Mouse (Mus musculus) liver, embryonic 12.5 days (tissue): ENCODE results near the gene Mlxip. TPM values are rescaled to one million over a fixed set of nuclear protein-coding genes. Genes with fewer than 3 reads are reported as not detected.

Experiments used
- ATAC-seq: fragments of 200-750 bp; cut with Nextera tagmentation; 2 replicates; pipeline ENCODE4 v1.8.0; 2017; ENCODE audit warnings: moderate number of reproducible peaks, mild to moderate bottlenecking, moderate library complexity
- H3K27ac ChIP-seq: fragments of 300-500 bp; sonication (generic); 2 replicates; pipeline ENCODE4 v1.5.1; 2016; ENCODE audit warnings: mild to moderate bottlenecking
- H3K27me3 ChIP-seq: fragments of 300-500 bp; sonication (generic); replicated peaks from 2 replicates; pipeline ENCODE4 v1.6.1; 2016; ENCODE audit warnings: mild to moderate bottlenecking, moderate library complexity
- H3K36me3 ChIP-seq: fragments of 300-500 bp; sonication (generic); 2 replicates; pipeline ENCODE4 v1.6.1; 2016; ENCODE audit warnings: mild to moderate bottlenecking, moderate library complexity
- H3K4me1 ChIP-seq: fragments of 300-500 bp; sonication (generic); 2 replicates; pipeline ENCODE4 v1.6.1; 2016
- H3K4me2 ChIP-seq: fragments of 300-500 bp; sonication (generic); 2 replicates; pipeline ENCODE4 v1.6.1; 2016; ENCODE audit warnings: mild to moderate bottlenecking, moderate library complexity
- H3K4me3 ChIP-seq: fragments of 300-500 bp; sonication (generic); 2 replicates; pipeline ENCODE4 v1.5.1; 2016; ENCODE audit warnings: mild to moderate bottlenecking, moderate library complexity
- H3K9ac ChIP-seq: fragments of 300-500 bp; sonication (generic); 2 replicates; pipeline ENCODE4 v1.6.1; 2016; ENCODE audit warnings: mild to moderate bottlenecking, moderate library complexity
- H3K9me3 ChIP-seq: fragments of 300-500 bp; sonication (generic); replicated peaks from 2 replicates; pipeline ENCODE4 v1.6.1; 2016; ENCODE audit warnings: mild to moderate bottlenecking, moderate library complexity
- WGBS: fragments of 180-500 bp; shearing (Covaris S2); methylation state at CpG from one replicate; pipeline ENCODE4 v1.1.7; 2016; ENCODE audit not compliant: insufficient replicate concordance; 5-methylcytosine and 5-hydroxymethylcytosine counted together
- polyA plus RNA-seq: library from polyadenylated mRNA; unstranded; fragments of >200 nt; fragmentation: Nextera tagmentation; extraction: Ambion mirVana; gene quantifications from 2 replicates; pipeline ENCODE4 v1.2.1, GENCODE M21; 2016

Mlxip gene
- polyA plus RNA-seq: 6.7 and 7.0 TPM in 2 replicates

DNA sequence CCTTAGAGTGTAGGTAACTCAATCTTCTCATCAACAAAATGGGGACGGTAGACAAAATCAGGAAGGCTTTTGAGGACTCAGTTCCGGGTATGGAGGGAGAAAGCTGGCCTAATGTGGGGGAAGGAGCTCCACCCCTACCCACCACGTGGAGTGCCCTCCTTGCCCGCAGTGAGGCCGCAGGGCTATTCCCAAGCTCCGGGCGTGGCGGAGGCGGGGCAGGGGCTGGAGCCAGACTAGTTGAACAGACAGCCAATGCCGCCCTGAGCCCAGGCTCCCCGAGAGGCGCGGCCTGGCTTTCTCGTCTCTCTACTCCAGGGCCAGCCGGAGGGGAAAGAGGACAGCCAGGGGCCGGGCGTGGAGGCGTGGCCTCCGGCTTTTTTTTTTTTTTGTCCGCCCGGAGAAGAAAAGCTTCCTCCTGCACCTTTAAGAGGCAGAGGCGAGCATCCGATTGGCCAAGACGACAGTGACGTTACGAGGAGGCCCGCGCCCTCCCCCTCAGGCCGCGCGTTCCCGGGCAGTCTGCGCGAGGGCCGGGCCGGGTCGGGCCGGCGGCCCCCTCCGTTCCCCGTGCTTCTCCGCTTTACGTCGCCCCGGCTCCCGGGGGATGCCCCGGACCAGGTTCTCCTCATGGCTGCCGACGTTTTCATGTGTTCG is at the start of gene Mlxip:
Gene Mlxip (plus strand): TSS at position 496 of the 654 bp plus-strand sequence.
- Histone ChIP-seq H3K4me2 (peak within 1 kb of the TSS; percentile 98), H3K9ac (peak within 1 kb of the TSS; percentile 88), H3K36me3 (no peaks in the 10 kb centered on the region), H3K4me1 (peaks cover 54% of the 10 kb centered on the region), H3K9me3 (no peaks in the 10 kb centered on the region), H3K27ac (peak within 1 kb of the TSS; percentile 74), H3K4me3 (peak within 1 kb of the TSS; percentile 77), H3K27me3 (no peaks in the 10 kb centered on the region)
- peak; percentile 94 for ATAC-seq
- WGBS: under 1% methylated on average over 50 of the region's 50 CpGs

DNA sequence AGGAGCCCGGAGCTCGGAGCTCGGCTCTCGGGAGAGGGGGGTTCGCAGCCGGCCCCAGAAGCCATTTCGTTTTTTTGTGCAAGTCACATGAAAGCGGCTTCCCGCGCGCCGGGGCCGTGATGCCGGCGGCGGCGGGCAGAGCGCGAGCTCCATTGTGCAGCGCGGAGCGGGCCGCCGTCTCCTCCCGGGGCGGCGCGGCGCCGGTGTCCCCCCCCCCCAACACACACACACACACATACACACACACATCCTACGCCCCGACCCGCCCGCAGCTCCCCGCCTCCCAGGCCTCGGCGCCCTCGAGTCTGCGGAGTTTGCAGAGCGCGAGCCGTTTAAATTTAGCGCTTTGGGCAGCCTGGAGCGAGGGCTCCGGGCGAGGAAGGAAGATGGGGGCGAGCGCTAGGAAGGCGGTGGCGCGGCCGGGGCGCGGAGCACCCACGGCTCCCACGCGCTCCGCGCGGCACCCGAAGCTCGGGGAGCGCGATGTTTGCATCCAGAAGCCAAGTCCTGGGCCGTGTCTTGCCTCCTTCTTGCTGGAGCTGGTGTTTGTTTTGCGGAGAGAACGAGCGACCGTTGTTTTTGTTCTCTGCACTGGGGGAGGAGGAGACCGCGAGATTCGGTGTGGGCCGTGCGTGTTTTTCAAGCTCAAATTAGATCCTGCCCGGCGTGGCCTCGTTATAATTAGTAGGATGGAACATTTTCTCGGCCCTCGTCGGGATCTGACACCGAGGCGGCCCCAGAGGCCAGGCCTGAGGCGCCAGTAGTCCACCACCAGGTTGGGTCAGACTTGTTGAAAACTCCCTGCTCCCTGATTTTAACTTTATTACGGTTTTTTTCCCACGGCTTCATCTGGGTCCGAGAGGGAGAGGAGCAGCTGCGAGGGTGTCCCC is 49.4 kb upstream of the Mlxip start:
- Histone ChIP-seq H3K36me3 (peaks cover 12% of the 10 kb centered on the region), H3K4me3 (peak overlapping the region; percentile 96), H3K4me2 (peak overlapping the region; percentile 97), H3K27ac (peak overlapping the region; percentile 89), H3K9me3 (no peaks in the 10 kb centered on the region), H3K4me1 (peaks cover 44% of the 10 kb centered on the region), H3K27me3 (no peaks in the 10 kb centered on the region), H3K9ac (peak overlapping the region; percentile 91)
- ATAC-seq: peak; percentile 40
- under 1% methylated on average over 78 of the region's 87 CpGs for WGBS

DNA sequence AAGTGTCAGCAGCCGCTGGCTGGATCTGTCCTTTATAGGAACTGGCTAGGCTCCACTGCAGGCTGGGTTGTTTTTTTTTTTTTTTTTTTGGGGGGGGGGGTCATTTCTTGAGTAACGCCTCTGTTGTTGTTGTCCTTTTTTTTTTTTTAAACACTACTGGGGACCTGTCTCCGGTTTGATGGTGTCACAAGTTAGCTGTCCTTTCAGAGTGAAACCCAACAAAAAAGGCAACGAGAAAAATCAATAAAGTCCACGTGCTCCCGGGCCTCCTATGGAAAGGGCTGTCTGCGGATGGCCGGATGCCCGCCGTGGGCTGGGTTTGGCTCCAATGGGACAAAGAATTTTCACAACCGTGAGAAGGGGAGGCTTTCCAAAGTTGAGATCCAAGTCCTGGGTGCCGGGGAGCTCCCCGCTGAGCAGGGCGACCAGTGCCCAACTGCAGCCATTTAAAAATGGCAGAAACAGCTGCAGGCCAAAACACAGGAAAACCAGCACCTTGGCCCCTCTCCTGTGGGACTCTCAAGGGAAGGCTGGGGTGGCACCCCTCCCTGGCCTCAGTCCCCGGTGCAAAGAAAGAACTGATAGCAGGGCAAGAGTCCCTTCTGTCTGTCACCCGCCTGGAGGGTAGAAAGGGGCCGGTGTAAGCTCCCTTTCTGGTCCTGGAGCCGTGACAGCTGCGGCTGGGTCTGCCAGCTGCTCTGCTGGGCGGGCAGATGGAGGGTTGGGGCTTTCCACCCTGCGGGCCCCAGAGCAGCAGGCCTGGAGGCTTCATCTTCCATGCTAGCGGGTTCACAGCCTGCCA is 48.5 kb upstream of the Mlxip start:
- H3K27me3 ChIP-seq: no peaks in the 10 kb centered on the region
- H3K9me3 ChIP-seq: no peaks in the 10 kb centered on the region
- H3K4me2 ChIP-seq: peak overlapping the region; percentile 97
- H3K4me3 ChIP-seq: peak overlapping the region; percentile 96
- peak overlapping the region; percentile 91 for H3K9ac ChIP-seq
- peak; percentile 25; the same call in 1 of the 2 replicates for ATAC-seq
- peak overlapping the region; percentile 89 for H3K27ac ChIP-seq
- H3K36me3 ChIP-seq: peaks cover 12% of the 10 kb centered on the region
- WGBS: 3% methylated on average over 22 of the region's 22 CpGs
- peaks cover 52% of the 10 kb centered on the region for H3K4me1 ChIP-seq

DNA sequence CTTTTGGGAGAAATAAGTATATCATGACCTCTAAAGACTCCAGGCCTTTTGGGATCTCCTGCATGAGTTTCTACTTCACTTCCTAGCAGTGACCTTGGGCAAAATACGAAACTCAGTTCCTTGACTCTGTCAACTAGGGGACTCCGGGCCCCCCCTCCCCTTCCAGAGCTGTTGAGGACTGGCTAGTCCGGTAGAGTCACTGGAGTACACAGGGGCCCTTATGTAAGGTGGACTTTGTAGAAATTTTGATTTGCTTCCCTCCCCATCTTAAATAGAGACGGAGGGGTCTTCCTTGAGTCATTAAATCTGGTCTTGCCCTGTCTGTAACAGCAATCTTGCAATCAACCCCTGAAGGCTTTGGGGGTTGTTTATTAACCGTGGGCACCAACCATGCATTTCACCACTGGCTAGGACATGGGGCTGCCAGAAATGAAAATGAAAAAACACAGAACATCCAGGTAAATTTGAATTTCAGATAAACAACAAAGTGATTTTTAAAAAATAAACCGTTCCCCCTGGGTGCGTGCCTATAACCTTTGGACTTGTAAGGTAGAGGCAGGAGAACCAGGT is 47.8 kb upstream of the Mlxip start:
- WGBS: 72% methylated on average over 7 of the region's 7 CpGs
- no peaks in the 10 kb centered on the region for H3K9me3 ChIP-seq
- peak overlapping the region; percentile 96 for H3K4me3 ChIP-seq
- H3K36me3 ChIP-seq: peaks cover 17% of the 10 kb centered on the region
- H3K9ac ChIP-seq: peak overlapping the region; percentile 91; the same call in 1 of the 2 replicates
- peaks cover 52% of the 10 kb centered on the region for H3K4me1 ChIP-seq
- peak overlapping the region; percentile 57 for H3K27ac ChIP-seq
- peak overlapping the region; percentile 97 for H3K4me2 ChIP-seq
- H3K27me3 ChIP-seq: no peaks in the 10 kb centered on the region
- ATAC-seq: no peak

DNA sequence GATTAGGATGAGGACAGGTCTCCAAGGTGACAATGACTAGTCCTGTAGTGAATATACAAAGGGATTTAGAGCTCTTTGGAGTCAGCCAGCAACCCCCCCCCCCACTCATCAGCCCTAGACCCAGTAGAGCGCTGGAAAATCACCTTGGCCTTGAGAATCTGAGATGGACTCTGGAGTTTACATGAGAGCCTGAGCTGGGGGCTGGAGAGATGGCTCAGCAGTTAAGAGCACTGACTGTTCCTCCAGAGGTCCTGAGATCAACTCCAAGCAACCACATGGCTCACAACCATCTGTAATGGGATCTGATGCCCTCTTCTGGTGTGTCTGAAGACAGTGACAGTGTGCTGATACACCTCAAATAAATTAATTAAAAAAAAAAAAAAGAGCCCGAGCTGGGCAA is 46.6 kb upstream of the Mlxip start:
- WGBS: 55% methylated on average over 2 of the region's 2 CpGs
- H3K4me1 ChIP-seq: peaks cover 52% of the 10 kb centered on the region
- H3K4me3 ChIP-seq: no peak overlapping the region
- ATAC-seq: no peak
- no peak overlapping the region for H3K9ac ChIP-seq
- H3K36me3 ChIP-seq: peaks cover 29% of the 10 kb centered on the region
- H3K9me3 ChIP-seq: no peaks in the 10 kb centered on the region
- no peak overlapping the region for H3K4me2 ChIP-seq
- no peaks in the 10 kb centered on the region for H3K27me3 ChIP-seq
- H3K27ac ChIP-seq: no peak overlapping the region

DNA sequence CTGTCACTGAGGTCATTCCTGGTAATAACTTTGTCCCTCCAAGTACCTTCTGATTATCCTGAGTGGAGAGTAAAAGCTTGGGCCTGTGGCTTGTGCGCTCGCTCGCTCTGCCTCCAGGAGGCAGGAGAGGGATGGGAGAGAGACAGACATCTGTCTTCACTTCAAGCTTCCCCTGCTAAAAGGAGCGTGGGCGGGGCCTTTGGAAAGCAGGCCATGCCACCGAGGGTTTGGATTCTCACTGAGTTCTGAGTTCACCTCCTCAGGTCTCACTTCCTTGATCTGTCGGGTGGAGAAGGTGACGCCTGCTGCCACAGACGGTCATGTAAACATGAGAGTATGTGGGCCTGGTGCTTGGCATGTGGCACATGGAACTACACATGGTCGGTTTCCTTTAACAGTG is 44.2 kb upstream of the Mlxip start:
- ATAC-seq: no peak

DNA sequence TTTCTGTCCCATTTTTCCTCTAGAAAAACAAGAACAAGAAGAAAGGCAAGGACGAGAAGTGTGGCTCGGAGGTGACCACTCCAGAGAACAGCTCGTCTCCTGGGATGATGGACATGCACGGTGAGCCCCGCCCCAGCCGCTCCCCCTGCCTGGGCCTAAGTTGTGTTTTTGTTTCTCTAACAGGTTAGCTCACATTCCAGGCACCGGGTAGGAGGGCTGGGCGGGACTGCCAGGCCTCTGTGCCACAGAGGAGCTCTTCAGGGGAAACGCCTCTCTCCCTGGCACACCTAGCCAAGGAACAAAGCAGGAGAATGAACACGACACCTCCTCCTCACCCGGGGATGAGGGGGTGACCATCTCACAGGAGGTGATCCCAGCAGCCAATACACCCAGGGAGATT is 38.7 kb upstream of the Mlxip start:
- WGBS: 77% methylated on average over 11 of the region's 11 CpGs
- H3K4me3 ChIP-seq: no peak overlapping the region
- no peak overlapping the region for H3K9ac ChIP-seq
- no peaks in the 10 kb centered on the region for H3K27me3 ChIP-seq
- H3K36me3 ChIP-seq: peaks cover 88% of the 10 kb centered on the region
- no peaks in the 10 kb centered on the region for H3K9me3 ChIP-seq
- H3K4me1 ChIP-seq: 0 out of 2 replicates have a peak, but pooled peaks cover under 1% of the 10 kb centered on the region
- ATAC-seq: no peak
- H3K27ac ChIP-seq: no peak overlapping the region
- H3K4me2 ChIP-seq: no peak overlapping the region

More for the DNA sequence above, 44.2 kb upstream of the Mlxip start:
- Histone ChIP-seq H3K4me3 (no peak overlapping the region), H3K27ac (no peak overlapping the region), H3K36me3 (peaks cover 45% of the 10 kb centered on the region), H3K9me3 (no peaks in the 10 kb centered on the region), H3K4me2 (no peak overlapping the region), H3K4me1 (peaks cover 41% of the 10 kb centered on the region), H3K9ac (no peak overlapping the region), H3K27me3 (no peaks in the 10 kb centered on the region)
- 52% methylated on average over 10 of the region's 10 CpGs for WGBS

DNA sequence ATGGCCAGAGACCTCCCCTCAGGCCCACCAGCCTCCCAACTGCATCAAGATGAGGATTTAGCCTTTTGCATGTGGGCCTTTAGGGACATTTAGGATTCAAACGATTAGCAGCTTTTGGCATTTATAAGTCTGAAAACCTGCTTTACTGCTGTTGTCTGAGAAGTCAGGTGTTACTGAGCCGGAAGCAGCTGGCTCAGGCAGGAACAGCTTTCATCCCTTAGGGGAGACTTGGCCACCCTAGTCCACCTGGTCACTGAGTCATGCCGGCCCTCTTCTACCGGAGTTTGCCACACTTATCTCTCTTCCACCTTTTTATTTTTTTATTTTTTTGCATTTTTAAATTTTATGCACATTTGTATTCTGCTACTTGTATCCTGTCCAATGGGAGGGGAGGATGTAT is 37.3 kb upstream of the Mlxip start:
- no peaks in the 10 kb centered on the region for H3K4me1 ChIP-seq
- no peaks in the 10 kb centered on the region for H3K27me3 ChIP-seq
- H3K36me3 ChIP-seq: peaks cover 91% of the 10 kb centered on the region
- ATAC-seq: no peak
- no peak overlapping the region for H3K4me3 ChIP-seq
- H3K9me3 ChIP-seq: no peaks in the 10 kb centered on the region
- H3K27ac ChIP-seq: no peak overlapping the region
- no peak overlapping the region for H3K9ac ChIP-seq
- WGBS: 89% methylated on average over 4 of the region's 4 CpGs
- H3K4me2 ChIP-seq: no peak overlapping the region

DNA sequence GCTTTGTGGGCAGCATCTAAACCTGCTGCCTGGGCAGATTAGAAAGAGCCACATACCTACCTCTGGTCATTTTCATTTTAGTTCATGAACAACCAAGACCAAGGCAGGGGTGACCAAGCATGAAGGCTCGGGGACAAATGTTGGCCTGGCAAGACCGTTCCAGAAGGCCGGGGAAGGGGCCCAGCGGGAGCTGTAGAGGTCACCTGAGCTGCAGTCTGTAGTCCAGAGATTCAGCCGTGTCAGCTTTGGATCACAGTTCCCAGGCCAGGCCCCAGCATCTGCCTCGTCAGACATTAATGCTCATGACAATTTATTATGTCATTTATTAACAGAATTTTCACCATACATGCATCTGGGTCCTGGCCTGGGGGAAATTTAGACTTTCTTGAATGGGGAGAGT is 35.2 kb upstream of the Mlxip start:
- no peak for ATAC-seq
- no peaks in the 10 kb centered on the region for H3K9me3 ChIP-seq
- WGBS: 82% methylated on average over 6 of the region's 6 CpGs

DNA sequence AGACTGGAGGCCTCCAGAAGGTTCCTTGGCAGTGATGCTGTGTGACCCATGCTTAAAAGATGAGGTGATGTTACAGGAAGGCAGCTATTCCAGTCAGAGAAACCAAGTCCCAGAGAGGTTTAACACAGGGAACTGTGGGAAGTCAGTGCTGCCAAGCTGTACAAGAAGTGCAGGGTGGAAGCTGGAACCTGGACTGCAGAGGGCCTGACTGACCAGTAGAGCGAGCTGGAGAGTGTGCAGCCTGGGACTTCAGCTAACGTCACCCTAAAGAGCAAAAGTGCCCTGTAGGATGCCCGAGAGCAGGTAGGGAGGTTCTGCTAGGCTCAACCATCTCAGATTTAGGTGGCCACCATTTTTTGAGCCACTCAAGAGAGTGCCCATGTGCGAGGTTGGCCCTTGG is 31.7 kb upstream of the Mlxip start:
- Histone ChIP-seq H3K4me2 (no peak overlapping the region), H3K4me3 (no peak overlapping the region), H3K4me1 (no peaks in the 10 kb centered on the region), H3K9me3 (no peaks in the 10 kb centered on the region), H3K27ac (no peak overlapping the region), H3K27me3 (no peaks in the 10 kb centered on the region), H3K9ac (no peak overlapping the region), H3K36me3 (peaks cover 92% of the 10 kb centered on the region)
- no peak for ATAC-seq
- WGBS: 77% methylated on average over 4 of the region's 4 CpGs

More for the DNA sequence above, 35.2 kb upstream of the Mlxip start:
- Histone ChIP-seq H3K27ac (no peak overlapping the region), H3K9ac (no peak overlapping the region), H3K4me2 (no peak overlapping the region), H3K36me3 (peaks cover 99% of the 10 kb centered on the region), H3K4me1 (no peaks in the 10 kb centered on the region), H3K27me3 (no peaks in the 10 kb centered on the region), H3K4me3 (no peak overlapping the region)

DNA sequence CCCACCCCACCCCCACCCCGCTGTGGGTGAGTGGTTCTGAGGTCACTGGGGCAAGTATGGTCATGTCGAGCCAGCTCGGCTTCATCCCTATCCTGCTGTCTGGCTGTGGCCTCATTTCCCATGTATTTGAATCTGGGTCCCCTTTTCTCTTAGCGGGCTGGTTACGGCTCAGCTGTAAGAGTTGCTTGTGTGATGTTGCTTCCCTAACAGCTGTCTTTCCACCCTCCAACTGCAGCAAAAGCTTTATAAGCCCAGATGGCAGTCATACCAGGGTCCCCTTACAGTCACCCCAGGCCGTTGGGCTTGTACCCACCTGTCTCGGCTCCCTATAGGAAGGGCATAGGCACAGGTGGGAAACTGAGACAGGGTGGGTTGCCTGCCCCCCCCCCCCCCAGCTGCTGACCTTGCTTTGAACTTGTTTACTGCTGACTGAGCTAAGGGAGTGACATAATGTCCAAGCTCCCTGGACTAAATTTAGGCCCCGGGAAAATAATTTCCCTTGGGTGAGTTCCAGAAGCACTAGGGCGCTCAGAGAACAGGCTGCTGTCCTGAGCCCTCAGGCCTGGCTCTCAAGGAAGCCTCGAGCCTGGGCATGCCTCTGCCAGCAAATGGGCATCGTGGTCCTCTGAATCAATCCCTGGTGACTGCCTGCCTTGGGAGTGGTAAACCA is 30.2 kb upstream of the Mlxip start:
- no peak overlapping the region for H3K4me2 ChIP-seq
- no peak overlapping the region for H3K4me3 ChIP-seq
- 86% methylated on average over 11 of the region's 11 CpGs for WGBS
- no peaks in the 10 kb centered on the region for H3K27me3 ChIP-seq
- H3K4me1 ChIP-seq: no peaks in the 10 kb centered on the region
- no peak overlapping the region for H3K27ac ChIP-seq
- no peak overlapping the region for H3K9ac ChIP-seq
- ATAC-seq: no peak
- no peaks in the 10 kb centered on the region for H3K9me3 ChIP-seq
- H3K36me3 ChIP-seq: peaks cover 88% of the 10 kb centered on the region
